Mouse (Mus musculus) megakaryocyte, adult 5-6 weeks (primary cell): ENCODE data around the gene Nek6. TPM values are rescaled to one million over a fixed set of nuclear protein-coding genes. Genes with fewer than 3 reads are reported as not detected.
A peak's percentile ranks its signal among the peaks of the same experiment; 100 is the strongest.

Source experiments
- ATAC-seq: 2 replicates; pipeline ENCODE4 v1.8.0; 2016; ENCODE audit warnings: mild to moderate bottlenecking, inconsistent platforms; ENCODE audit not compliant: poor library complexity, severe bottlenecking
- total RNA-seq, 2 experiments: library from RNA; stranded (forward) in 1 of 2; stranded (reverse) in 1 of 2; fragments of 153-499, 151-499 nt in 1 of 2; fragments of 221-1000, 200-1000 nt in 1 of 2; gene quantifications; 2 replicates each; pipeline versions ENCODE4 v1.2.3 to v1.2.4; 2015 to 2017

Nek6 gene
- total RNA-seq (2015) (4.1 and 6.9 TPM in 2 replicates), total RNA-seq (2017) (1.9 and 3.4 TPM in 2 replicates)

DNA sequence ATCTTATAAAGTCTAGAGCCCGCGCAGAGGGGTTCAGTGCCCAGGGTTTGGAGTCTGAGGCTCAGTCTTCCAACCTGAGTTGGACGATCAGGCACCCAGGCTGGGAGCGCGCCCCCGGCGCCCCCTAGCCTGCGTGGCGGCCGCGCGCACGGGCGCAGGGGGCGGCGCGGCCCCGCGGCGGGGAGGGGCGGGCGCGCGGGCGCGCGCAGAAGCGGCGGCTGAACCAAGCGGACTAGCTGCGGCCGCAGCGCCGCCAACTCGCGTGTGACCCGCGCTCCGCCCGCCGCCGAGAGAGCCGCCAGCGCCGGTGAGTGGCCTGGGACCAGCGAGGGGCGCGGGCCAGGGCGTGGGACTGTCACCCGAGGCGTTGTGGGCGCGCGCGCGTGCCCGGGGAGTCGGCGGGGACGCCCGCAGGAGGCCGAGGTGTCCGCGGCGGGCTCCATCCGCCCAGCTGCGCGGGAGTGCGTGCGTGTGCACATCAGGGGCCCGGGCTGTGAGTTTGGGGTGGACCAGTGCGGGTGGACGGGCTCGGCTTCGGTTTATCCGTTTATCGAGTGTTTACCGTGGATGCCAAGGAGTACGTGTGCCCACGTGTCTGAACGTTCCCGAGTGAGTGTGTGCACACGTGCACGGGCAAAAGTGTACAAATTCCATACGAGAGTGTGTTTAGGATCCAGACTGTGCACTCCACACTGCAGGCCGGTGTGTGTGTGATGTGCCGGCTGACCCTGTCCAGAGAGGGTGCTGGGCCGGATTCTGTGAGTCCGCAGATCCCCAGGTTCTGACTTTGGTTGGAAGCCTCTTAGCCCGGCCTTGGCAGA, at the start of gene Nek6:
Nek6 (plus strand) TSS at position 157 of the 821 bp plus-strand sequence.
- peak; percentile 34 for ATAC-seq

GRCm38 (mm10) chr2:38462323-38462722, 49.1 kb upstream of the Nek6 start:
- ATAC-seq: no peak

GRCm38 (mm10) chr2:38468845-38469244, 42.6 kb upstream of the Nek6 start:
- no peak for ATAC-seq

DNA sequence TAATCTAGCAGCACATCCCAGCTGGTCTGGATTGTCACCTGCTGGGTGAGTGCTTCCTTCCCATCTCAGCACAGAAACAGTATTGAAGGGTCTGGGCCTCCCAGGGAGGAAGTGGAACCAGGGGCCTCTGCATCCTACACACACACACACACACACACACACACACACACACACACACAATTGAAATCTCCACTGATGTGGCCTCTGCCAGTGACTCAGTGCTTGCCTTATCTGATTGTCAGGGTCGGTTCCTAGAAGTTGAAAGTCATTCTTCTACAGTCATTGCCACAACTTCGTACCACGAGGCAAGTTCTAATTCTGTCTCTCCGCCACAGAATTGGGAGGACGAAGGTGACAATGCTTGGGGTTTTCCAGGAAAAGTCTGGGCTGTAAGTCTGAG, 39.7 kb upstream of the Nek6 start:
- peak; percentile 77 for ATAC-seq

- peak; percentile 27; the same call in 1 of the 2 replicates for ATAC-seq
Observed at GRCm38 (mm10) chr2:38472829-38473228, 38.6 kb upstream of the Nek6 start.

- no peak for ATAC-seq
Observed at GRCm38 (mm10) chr2:38476871-38477496, 34.5 kb upstream of the Nek6 start.

DNA sequence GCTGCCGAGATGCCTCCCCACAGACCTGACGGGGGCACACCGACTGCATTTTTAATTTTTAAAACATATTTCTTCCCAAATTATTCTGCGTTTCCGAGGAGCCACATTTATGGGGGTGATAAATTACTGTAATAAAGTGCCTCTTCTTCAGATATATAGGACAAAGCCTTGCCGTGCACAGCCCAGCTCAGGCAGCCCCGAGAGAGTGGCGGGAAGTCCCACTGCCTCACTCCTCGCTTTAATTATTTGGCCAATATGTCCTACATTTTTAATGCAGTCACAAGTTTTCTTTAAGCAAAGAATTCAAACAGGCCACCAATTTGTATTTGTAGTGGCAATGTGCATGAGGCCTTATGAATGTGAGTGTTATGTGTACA, 34.0 kb upstream of the Nek6 start:
- no peak for ATAC-seq

DNA sequence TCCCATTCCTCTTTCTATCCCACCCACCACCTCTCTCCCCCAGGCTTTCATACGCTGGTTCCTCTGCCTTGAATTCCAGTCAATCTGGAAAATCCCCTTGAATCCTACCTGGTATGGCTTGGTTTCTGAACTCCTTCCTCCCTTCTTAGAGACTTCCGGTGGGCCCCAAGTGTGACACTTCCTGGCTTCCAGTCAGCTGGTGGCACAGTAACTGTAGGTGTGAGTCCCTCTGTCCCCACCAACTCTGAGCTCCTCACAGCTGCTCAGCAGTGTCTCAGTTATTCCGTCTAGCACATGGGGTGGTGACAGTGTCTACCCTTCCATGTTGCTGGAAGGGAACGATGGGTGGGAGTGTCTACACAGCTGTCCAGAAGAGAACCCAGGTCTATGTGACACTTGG, 32.8 kb upstream of the Nek6 start:
- no peak for ATAC-seq

DNA sequence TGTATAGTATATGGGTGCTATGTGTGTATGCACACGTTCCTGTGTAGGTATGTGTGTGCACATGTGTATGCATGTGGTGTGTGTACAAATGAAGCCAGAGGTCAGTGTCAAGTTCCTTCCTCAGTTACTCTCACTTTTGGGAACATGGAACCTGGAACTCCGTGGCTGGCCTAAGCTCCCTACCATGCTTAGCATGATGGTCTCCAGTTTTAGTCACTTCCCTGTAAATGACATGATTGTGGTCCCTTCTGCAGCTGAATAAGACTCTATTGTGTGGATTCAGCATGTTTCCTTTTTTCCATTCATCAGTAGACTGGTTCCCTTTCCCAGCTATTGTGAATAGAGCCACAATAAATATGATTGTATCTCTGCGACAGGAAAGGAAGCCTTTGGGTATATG, 31.9 kb upstream of the Nek6 start:
- ATAC-seq: no peak

DNA sequence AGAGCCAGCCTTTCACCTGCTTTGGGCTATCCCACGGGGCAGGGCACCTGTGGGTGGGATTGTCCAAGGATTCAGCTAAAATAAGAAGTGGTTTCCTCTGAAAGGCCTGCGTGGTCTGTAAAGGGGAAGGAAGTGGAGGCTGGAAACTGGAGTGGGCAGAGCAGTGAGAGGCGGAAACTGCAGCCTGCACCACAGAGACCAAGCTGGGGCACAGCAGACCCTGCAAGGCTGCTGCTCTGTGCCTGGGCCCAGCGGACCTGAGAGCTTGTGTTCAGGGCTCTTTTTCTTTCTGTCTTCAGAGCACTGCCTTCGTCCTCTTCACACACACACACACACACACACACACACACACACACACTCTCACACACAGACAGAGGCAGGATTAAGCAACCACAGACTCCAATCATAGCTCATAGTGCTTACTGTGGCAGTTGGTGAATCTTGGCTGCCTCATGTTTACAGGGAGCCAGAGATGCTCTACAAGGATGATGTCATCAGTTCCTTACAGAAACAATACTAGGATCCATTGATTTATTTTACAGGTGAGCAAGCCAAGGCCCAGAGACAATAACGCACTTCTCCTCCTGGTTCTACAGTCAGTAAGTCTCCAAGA, 30.2 kb upstream of the Nek6 start:
- ATAC-seq: peak; percentile 55

DNA sequence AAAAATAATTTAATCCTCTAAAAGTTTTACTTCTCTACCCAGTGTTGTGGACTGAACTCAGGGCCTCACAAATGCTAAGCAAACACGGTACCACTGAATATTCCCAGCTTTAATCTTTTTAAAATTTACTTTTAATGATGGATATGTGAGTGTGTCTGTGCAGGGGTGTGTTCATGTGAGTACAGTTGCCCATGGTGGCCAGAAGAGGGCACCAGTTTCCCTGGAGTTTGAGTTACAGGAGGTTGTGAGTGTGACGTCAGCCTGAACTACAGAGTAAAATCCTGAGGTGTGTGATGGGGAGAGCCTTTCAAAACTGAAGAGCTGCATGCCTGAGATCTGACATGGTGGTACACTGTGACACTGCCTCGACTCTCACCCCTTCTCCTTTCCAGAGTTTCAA, 29.3 kb upstream of the Nek6 start:
- no peak for ATAC-seq

- peak; percentile 65 for ATAC-seq
Observed at GRCm38 (mm10) chr2:38483058-38483704, 28.3 kb upstream of the Nek6 start.

DNA sequence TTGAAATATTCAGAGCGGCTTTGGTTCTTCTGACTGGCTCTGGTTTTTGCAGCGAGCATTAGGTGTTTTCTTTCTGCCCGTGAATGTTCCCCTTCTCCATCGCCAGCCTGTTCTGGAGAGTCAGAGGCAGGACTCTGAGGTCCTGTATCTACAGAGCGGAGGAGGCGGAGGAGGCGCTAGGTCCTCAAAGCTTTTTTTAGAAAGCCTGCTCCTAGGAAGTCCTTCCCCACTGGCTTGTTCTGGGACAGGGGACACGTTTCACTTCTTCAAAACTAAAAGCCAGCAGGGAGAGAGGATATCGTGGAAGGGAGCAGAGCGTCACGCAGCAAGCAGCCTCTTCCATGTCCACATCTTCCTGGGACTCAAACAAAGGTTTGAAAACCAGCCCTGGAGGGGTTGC, 26.9 kb upstream of the Nek6 start:
- ATAC-seq: no peak

DNA sequence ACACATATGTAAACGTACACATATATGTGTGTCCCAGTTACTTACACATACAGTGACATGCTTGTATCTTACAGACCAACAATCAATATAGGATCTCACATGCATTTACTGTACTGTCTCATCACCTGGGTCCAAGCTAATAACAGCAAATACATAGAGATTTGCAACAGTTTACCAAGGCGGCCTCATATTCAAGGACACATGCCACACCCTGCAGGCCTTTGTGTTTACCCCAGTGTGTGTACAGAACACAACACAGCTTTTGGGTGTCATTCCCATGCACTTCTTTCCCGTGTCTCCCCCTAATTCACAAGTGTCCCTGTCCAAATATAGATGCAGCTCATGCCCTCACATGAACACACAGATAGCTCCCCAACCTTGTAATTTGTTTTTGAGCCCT, 26.0 kb upstream of the Nek6 start:
- ATAC-seq: no peak

DNA sequence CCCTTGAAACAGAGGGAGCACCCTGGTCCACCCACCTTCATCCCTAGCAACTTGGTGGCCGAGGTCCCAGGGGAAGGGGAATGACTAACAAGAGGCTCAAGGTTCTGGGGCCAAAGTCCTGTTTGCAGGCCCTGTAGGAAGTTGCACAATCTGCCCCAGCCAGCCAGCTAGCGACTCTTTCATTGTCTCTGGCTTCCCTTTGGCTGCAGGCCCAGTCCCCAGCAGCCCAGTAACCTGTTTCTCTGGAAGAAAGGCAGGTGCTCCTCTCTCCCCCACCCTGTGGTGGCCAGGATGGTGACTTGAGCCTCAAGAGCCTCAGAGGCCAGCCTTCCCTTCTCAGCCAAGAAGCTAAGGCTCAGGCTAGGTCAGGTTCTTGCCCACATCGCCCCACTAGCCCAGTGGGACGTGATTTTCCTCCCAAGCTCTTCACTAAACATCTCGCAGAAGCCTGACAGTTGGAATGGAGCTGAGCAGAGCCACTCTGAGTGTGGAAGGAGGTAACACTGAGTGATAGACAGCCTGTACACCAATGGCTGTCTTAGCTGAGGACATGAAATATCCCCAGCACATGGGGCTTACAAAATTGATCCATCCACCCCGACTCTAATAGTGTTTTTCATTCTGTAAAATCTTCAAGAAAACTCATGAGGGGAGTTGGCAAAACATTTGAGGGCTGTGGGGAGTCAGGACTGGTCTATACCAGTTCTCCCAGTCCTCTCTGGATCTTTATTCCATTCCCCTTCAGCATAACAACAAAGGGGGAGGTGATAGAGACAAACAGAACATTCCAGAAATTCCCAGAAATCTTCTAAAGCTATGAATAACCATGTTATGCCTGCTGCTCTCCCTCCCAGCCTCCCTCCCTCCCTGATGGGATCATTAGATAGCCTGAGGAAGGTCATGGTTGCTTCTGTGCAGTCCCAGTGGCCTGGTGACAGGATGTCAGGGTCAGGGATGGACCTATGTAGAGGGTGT, 25.2 kb upstream of the Nek6 start:
- peak; percentile 40 for ATAC-seq

DNA sequence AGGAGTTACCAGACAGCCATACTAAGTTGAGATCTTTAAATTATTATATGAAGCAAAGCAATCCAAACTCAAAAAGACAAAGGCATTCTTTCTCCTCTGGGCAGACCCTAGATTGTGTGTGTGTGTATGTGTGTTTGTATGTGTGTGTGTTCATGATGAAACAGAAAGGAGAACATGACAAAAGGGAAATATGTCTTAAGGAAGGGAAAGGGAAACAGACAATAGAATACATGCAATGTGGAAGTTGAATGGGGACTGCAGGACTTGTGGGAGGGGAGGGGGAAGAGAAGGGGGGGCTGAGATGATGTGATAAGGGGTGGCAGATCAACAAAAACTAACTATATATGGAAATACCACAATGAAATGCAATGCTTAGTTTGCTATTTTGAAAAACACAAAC, 13.8 kb upstream of the Nek6 start:
- peak; percentile 85 for ATAC-seq

- ATAC-seq: no peak
Observed at GRCm38 (mm10) chr2:38501606-38502005, 9.8 kb upstream of the Nek6 start.

GRCm38 (mm10) chr2:38502123-38502522, 9.3 kb upstream of the Nek6 start:
- no peak for ATAC-seq

DNA sequence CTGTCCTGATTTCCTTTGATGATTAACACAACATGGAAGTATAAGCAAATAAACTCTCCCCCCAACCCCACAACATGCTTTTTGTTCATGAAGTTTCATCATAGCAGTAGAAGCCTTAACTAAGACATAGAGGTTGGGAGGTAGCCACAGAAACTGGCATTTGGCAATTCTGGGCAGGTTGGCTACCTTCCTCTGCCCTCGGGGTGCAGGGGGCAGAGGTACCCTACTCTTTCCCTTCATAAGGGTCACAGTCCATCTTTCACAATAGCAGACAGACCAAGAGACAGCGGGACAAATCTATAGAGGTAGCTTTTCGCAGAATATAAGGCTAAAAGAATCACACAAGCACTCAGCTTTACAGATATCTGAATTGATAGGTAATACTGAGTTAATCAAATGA, 8.7 kb upstream of the Nek6 start:
- no peak for ATAC-seq

DNA sequence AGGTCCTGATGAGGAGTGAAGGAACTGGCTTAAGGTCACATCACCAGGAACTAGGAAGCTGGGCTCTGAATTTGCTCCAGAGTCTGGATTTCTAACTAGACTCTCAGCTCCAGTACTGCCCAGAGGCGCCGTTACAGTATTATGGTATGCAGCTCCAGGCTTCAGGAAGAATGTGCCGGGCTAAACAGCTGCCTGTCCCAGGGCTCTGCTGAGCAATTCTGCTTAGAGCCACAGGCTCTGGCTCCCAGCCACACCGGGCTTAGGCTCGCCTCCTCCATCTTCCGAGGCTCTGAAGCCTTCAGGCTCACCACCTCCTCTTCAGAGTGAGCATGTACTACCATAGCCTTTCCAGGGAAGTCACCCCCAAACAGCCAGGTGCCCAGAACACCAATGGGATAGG, 7.1 kb upstream of the Nek6 start:
- no peak for ATAC-seq
